Mouse (Mus musculus): ENCODE measurements at regions not wholly inside any gene's neighbourhood (a gene's known extent, or its start where the extent isn't known, plus 50 kb on each side); places are given as distances from the start of the nearest gene placed in this dataset.

DNA sequence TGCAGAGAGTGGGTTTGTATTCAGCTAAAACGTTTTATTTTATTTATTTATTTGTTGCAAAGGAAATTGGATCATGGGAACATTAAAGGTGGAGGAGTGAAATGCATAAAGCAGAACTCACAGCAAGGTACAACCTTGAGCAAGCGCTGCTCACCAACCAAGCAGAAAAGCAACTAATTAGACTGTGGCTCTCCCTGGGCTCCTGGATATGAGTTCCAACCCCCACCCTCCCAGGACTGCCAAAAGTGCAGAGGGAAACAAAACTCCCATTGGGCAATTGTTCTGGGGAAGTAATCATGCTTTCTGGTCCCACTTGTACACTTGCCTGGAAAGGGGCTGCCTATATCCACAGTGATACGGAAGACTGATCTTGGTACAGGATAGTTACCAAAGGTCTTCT lies 57.2 kb upstream of the Klhl29 start:
- no peaks in the 10 kb centered on the region for H3K27me3 ChIP-seq (replicated peaks; ENCODE audit: control insufficient read depth, insufficient read depth, low read length)
- ATAC-seq (no peak), DNase-seq (ENCODE audit: low spot score) (no peak)
- H3K4me3 ChIP-seq (ENCODE audit: low read depth, low read length) = no peak overlapping the region
- peaks cover 11% of the 10 kb centered on the region for H3K4me1 ChIP-seq (ENCODE audit: control insufficient read depth, insufficient read depth, low read length)
- WGBS = 29% methylated on average over 3 of the region's 3 CpGs
- no peak overlapping the region for H3K4me2 ChIP-seq (ENCODE audit: low read length)
- H3K9me3 ChIP-seq (replicated peaks; ENCODE audit: control insufficient read depth, low read length) = no peaks in the 10 kb centered on the region
- H3K9ac ChIP-seq (ENCODE audit: low read length) = no peak overlapping the region
- H3K27ac ChIP-seq (ENCODE audit: low read depth, low read length) = no peak overlapping the region
- no peaks in the 10 kb centered on the region for H3K36me3 ChIP-seq (ENCODE audit: control insufficient read depth, insufficient read depth, low read length)

DNA sequence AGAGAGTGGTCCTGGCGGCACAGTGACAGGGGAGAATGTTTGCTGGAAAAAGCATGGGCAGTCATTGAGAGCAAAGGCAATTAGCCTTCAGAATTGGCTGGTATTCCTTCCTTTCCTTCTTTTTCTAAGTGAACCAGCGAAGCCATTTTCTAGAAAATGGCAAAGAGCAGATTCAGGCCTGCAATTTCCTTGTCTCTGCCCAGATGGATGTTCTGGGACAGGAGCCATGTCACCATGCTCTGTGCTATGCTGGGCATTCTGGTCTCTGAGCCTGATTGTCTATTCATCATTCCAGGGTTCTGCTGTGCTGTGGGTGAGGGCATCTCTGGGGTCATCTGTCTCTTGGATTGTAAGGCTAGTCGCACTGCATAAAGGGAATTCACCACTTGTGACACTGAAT lies 53.3 kb upstream of the Klhl29 start:
- no peaks in the 10 kb centered on the region for H3K27me3 ChIP-seq (replicated peaks; ENCODE audit: control insufficient read depth, insufficient read depth, low read length)
- no peak overlapping the region for H3K27ac ChIP-seq (ENCODE audit: low read depth, low read length)
- H3K9ac ChIP-seq (ENCODE audit: low read length) = no peak overlapping the region
- DNase-seq (ENCODE audit: low spot score) = peak; percentile 41
- no peaks in the 10 kb centered on the region for H3K9me3 ChIP-seq (replicated peaks; ENCODE audit: control insufficient read depth, low read length)
- WGBS = 70% methylated on average over 3 of the region's 3 CpGs
- H3K4me3 ChIP-seq (ENCODE audit: low read depth, low read length) = no peak overlapping the region
- peaks cover 8% of the 10 kb centered on the region for H3K4me1 ChIP-seq (ENCODE audit: control insufficient read depth, insufficient read depth, low read length)
- no peaks in the 10 kb centered on the region for H3K36me3 ChIP-seq (ENCODE audit: control insufficient read depth, insufficient read depth, low read length)
- H3K4me2 ChIP-seq (ENCODE audit: low read length) = no peak overlapping the region
- ATAC-seq = no peak

Measured in forebrain, embryonic 14.5 days (tissue).